ENCODE assay signal across 31 mouse cellular contexts in genomic region chr11:60188275-60188853, GRCm38 (mm10). TPM values are rescaled to one million over a fixed set of nuclear protein-coding genes. Genes with fewer than 3 reads are reported as not detected.
DNase-seq lines count a peak whose midpoint lies in the region; ATAC-seq and TF ChIP-seq lines count a peak whose summit lies in the region.
"Had no signal": no experiment of that assay in that cellular context is flagged by ENCODE, and none has a peak within 500 bp of the region (broad histone marks: within the 10 kb centered on the region; RNA-seq: fewer than 3 reads in every experiment).

No protein-coding gene starts in this region.

- peaks cover 10% of the 10 kb centered on the region for H3K4me1 ChIP-seq in forebrain, embryonic 11.5 days (replicated peaks; ENCODE audit: control insufficient read depth, insufficient read depth, low read length)
- peaks cover 17% of the 10 kb centered on the region for H3K4me1 ChIP-seq in forebrain, postnatal 0 days (ENCODE audit: insufficient read depth)

- no peak overlapping the region for H3K9ac ChIP-seq in forebrain, embryonic 11.5 days (ENCODE audit: low read length)
- H3K9ac ChIP-seq in forebrain, postnatal 0 days, result no peak overlapping the region
- H3K9ac ChIP-seq: embryonic facial prominence, embryonic 13.5 days; forebrain, embryonic 15.5 days; heart, embryonic 12.5 days; hindbrain, embryonic 15.5 days; kidney, embryonic 15.5 days; liver, embryonic 13.5 days had no signal

- no peaks in the 10 kb centered on the region for H3K9me3 ChIP-seq in forebrain, embryonic 11.5 days (ENCODE audit: control insufficient read depth, low read length)
- no peaks in the 10 kb centered on the region for H3K9me3 ChIP-seq in forebrain, postnatal 0 days (ENCODE audit: low read length)
- H3K9me3 ChIP-seq: embryonic facial prominence, embryonic 13.5 days; forebrain, embryonic 15.5 days; heart, embryonic 12.5 days; hindbrain, embryonic 15.5 days; kidney, embryonic 15.5 days; liver, embryonic 13.5 days; megakaryocyte, embryonic 14.5 days; neural tube, embryonic 12.5 days had no signal

- TF ChIP-seq CTCF in forebrain, postnatal 0 days (IDR thresholded peaks at IDR 0.05; ENCODE audit: low read depth), result no peak
- no peak for TF ChIP-seq CTCF in layer of hippocampus, adult 2 months (conservative IDR thresholded peaks at IDR 0.05)

- 90% methylated on average over 25 of the region's 25 CpGs for WGBS in forebrain, embryonic 11.5 days
- WGBS in forebrain, postnatal 0 days, result 89% methylated on average over 25 of the region's 25 CpGs

- no peak overlapping the region for H3K4me2 ChIP-seq in forebrain, embryonic 11.5 days (ENCODE audit: low read depth, low read length, severe bottlenecking)
- no peak overlapping the region for H3K4me2 ChIP-seq in forebrain, postnatal 0 days (ENCODE audit: low read depth)
- H3K4me2 ChIP-seq: embryonic facial prominence, embryonic 13.5 days; forebrain, embryonic 15.5 days; heart, embryonic 12.5 days; hindbrain, embryonic 15.5 days; kidney, embryonic 15.5 days; liver, embryonic 13.5 days; neural tube, embryonic 12.5 days had no signal

- H3K27me3 ChIP-seq in forebrain, embryonic 11.5 days (ENCODE audit: control insufficient read depth, insufficient read depth, low read length), result no peaks in the 10 kb centered on the region
- H3K27me3 ChIP-seq in forebrain, postnatal 0 days (ENCODE audit: insufficient read depth, low read length), result no peaks in the 10 kb centered on the region
- H3K27me3 ChIP-seq: embryonic facial prominence, embryonic 13.5 days; forebrain, embryonic 15.5 days; heart, embryonic 12.5 days; hindbrain, embryonic 15.5 days; kidney, embryonic 15.5 days; liver, embryonic 13.5 days; megakaryocyte, embryonic 14.5 days; neural tube, embryonic 12.5 days had no signal

- H3K4me3 ChIP-seq in forebrain, embryonic 11.5 days (ENCODE audit: low read depth, low read length), result no peak overlapping the region
- H3K4me3 ChIP-seq in forebrain, postnatal 0 days (ENCODE audit: low read depth, low read length), result no peak overlapping the region
- H3K4me3 ChIP-seq in layer of hippocampus, adult 2 months, result no peak overlapping the region
- H3K4me3 ChIP-seq: embryonic facial prominence, embryonic 13.5 days; erythroblast, embryonic 14.5 days; forebrain, embryonic 15.5 days; heart, embryonic 12.5 days; hindbrain, embryonic 15.5 days; kidney, embryonic 15.5 days; left cerebral cortex, adult 2 months; liver, embryonic 13.5 days; megakaryocyte, embryonic 14.5 days; neural tube, embryonic 12.5 days had no signal

- no peak overlapping the region for H3K27ac ChIP-seq in forebrain, embryonic 11.5 days (ENCODE audit: low read depth, low read length)
- H3K27ac ChIP-seq in forebrain, postnatal 0 days (ENCODE audit: low read depth, low read length), result no peak overlapping the region
- H3K27ac ChIP-seq in layer of hippocampus, adult 2 months, result peak overlapping the region; percentile 74; the same call in 1 of the 2 replicates
- H3K27ac ChIP-seq: embryonic facial prominence, embryonic 13.5 days; forebrain, embryonic 15.5 days; hindbrain, embryonic 15.5 days; liver, embryonic 13.5 days; neural tube, embryonic 12.5 days had no signal

- peak; percentile 2 for DNase-seq in CD4-positive, CD25-positive, alpha-beta regulatory T cell, adult 2 months (ENCODE audit: low read depth, low spot score)
- DNase-seq in forebrain, embryonic 11.5 days (ENCODE audit: low spot score), result peak; percentile 51
- no peak for DNase-seq in forebrain, postnatal 0 days
- DNase-seq in layer of hippocampus, adult 2 months (ENCODE audit: low spot score in 2 of 2), result no peak
- DNase-seq in layer of hippocampus, adult 18-20 months (ENCODE audit: low spot score in 2 of 2), result no peak
- DNase-seq in thymus, postnatal 14 days, result peak; percentile 57
- no peak for DNase-seq in gastrocnemius, adult 18-20 months (ENCODE audit: low spot score)
- DNase-seq: adrenal gland, adult 8-10 months; embryo, embryonic 11 days; gastrocnemius, postnatal 14 days; heart, adult 11 months; heart, postnatal 10 days; kidney, adult 11 months; kidney, postnatal 36 days; layer of hippocampus, adult 9-11 months; liver, embryonic 13.5 days; lung, adult 2 months; lung, postnatal 36 days; midbrain, embryonic 14.5 days; right cerebral cortex, postnatal 25 days had no signal

- H3K36me3 ChIP-seq in forebrain, embryonic 11.5 days (ENCODE audit: control insufficient read depth, insufficient read depth, low read length), result peaks cover 34% of the 10 kb centered on the region
- peaks cover 72% of the 10 kb centered on the region for H3K36me3 ChIP-seq in forebrain, postnatal 0 days (ENCODE audit: insufficient read depth)

- no peak for ATAC-seq in CD4-positive, CD25-positive, alpha-beta regulatory T cell, adult 4 months
- ATAC-seq in forebrain, embryonic 11.5 days (replicated peaks; ENCODE audit: low FRiP score), result no peak
- ATAC-seq in forebrain, postnatal 0 days, result no peak
- ATAC-seq: activated CD4-positive, CD25-positive, alpha-beta regulatory T cell, adult 4 months; forebrain, embryonic 15.5 days had no signal

RNA-seq across cellular contexts. Expression of gene Srebf1, which starts 34.0 kb away (rescaled TPM):
- 10 to 100 TPM; 20.7 to 28.6 TPM for polyA plus RNA-seq in CD4-positive, CD25-positive, alpha-beta regulatory T cell, adult 4 months (2017; shearing (Covaris generic))
- polyA plus RNA-seq in forebrain, embryonic 11.5 days (2014; fragmentation: Nextera tagmentation; extraction: Ambion mirVana), result 63.9 and 68.7 TPM in 2 replicates
- 56.2 and 70.7 TPM in 2 replicates for total RNA-seq in forebrain, postnatal 0 days (2014; rRNA removed)
- polyA plus RNA-seq in forebrain, postnatal 0 days (2015; fragmentation: Nextera tagmentation; extraction: Ambion mirVana), result 28.9 and 32.8 TPM in 2 replicates
- total RNA-seq in layer of hippocampus, adult 2 months (2021), result 10 to 100 TPM; 64.2 to 70.8 TPM
- 10 to 100 TPM; 73.9 to 80.4 TPM for total RNA-seq in layer of hippocampus, adult 18-20 months (2021)
- 10 to 100 TPM; 32.4 to 35.9 TPM for total RNA-seq in gastrocnemius, adult 18-20 months (2021)

Comparison
In these comparisons a context has a peak if more than half of its experiments do, and no peak if none do; other contexts are left out.
1. DNase-seq: peak in CD4-positive, CD25-positive, alpha-beta regulatory T cell, adult 2 months (single experiment), forebrain, embryonic 11.5 days (single experiment) and thymus, postnatal 14 days (single experiment); none in forebrain, postnatal 0 days (single experiment), layer of hippocampus, adult 2 months (0 of 2), layer of hippocampus, adult 18-20 months (0 of 2) and gastrocnemius, adult 18-20 months (single experiment).